Mouse (Mus musculus) embryonic facial prominence, embryonic 11.5 days (tissue): ENCODE results near the gene Tanc2. TPM values are rescaled to one million over a fixed set of nuclear protein-coding genes. Genes with fewer than 3 reads are reported as not detected.

Experiments
- ATAC-seq: fragments of 200-750 bp; cut with Nextera tagmentation; replicated peaks from 2 replicates; pipeline ENCODE4 v1.8.0; 2017; ENCODE audit warnings: low read depth; ENCODE audit not compliant: insufficient number of reproducible peaks, low FRiP score, low TSS enrichment
- DNase-seq: peaks from one replicate; pipeline ENCODE4 v3.0.0-alpha.2; 2015; ENCODE audit warnings: low spot score
- H3K27ac ChIP-seq: fragments of 300-500 bp; sonication (generic); replicated peaks from 2 replicates; pipeline ENCODE4 v1.5.1; 2014; ENCODE audit warnings: mild to moderate bottlenecking, low read depth, low read length, control low read depth
- H3K27me3 ChIP-seq: fragments of 300-500 bp; sonication (generic); 2 replicates; pipeline ENCODE4 v1.6.1; 2014; ENCODE audit warnings: mild to moderate bottlenecking, low read length, moderate library complexity, mixed read lengths; ENCODE audit not compliant: control insufficient read depth, insufficient read depth
- H3K36me3 ChIP-seq: fragments of 300-500 bp; sonication (generic); replicated peaks from 2 replicates; pipeline ENCODE4 v1.6.1; 2014; ENCODE audit warnings: low read depth, mild to moderate bottlenecking, low read length, moderate library complexity, mixed read lengths; ENCODE audit not compliant: control insufficient read depth, insufficient read depth
- H3K4me1 ChIP-seq: fragments of 300-500 bp; sonication (generic); 2 replicates; pipeline ENCODE4 v1.6.1; 2014; ENCODE audit warnings: low read length, mixed read lengths; ENCODE audit not compliant: control insufficient read depth, insufficient read depth
- H3K4me2 ChIP-seq: fragments of 300-500 bp; sonication (generic); 2 replicates; pipeline ENCODE4 v1.6.1; 2014; ENCODE audit warnings: low read depth, mild to moderate bottlenecking, control low read depth, low read length, moderate library complexity
- H3K4me3 ChIP-seq: fragments of 300-500 bp; sonication (generic); 2 replicates; pipeline ENCODE4 v1.5.1; 2014; ENCODE audit warnings: low read depth, low read length, control low read depth
- H3K9ac ChIP-seq: fragments of 300-500 bp; sonication (generic); replicated peaks from 2 replicates; pipeline ENCODE4 v1.6.1; 2014; ENCODE audit warnings: mild to moderate bottlenecking, control low read depth, low read length
- H3K9me3 ChIP-seq: fragments of 300-500 bp; sonication (generic); replicated peaks from 2 replicates; pipeline ENCODE4 v1.6.1; 2016; ENCODE audit warnings: mild to moderate bottlenecking, low read length, inconsistent platforms, mixed read lengths; ENCODE audit not compliant: control insufficient read depth
- WGBS: fragments of 180-500 bp; shearing (Covaris S2); extraction: QIAGEN DNeasy Blood & Tissue Kit; methylation state at CpG from one replicate; pipeline ENCODE4 v1.1.7; 2014; 5-methylcytosine and 5-hydroxymethylcytosine counted together
- polyA plus RNA-seq: library from polyadenylated mRNA; unstranded; fragments of >200 nt; fragmentation: Nextera tagmentation; extraction: Ambion mirVana; gene quantifications from 2 replicates; pipeline ENCODE4 v1.2.1, GENCODE M21; 2014

The Tanc2 gene
- polyA plus RNA-seq, 1 experiment from 2014 or later, result 12.1 TPM

- H3K36me3 ChIP-seq, result no peaks in the 10 kb centered on the region
- DNase-seq (no peak), ATAC-seq (no peak)
- no peak overlapping the region for H3K4me3 ChIP-seq
- no peak overlapping the region for H3K27ac ChIP-seq
- H3K4me1 ChIP-seq, result no peaks in the 10 kb centered on the region
- no peaks in the 10 kb centered on the region for H3K9me3 ChIP-seq
- WGBS, result 75% methylated on average over 4 of the region's 4 CpGs
- no peaks in the 10 kb centered on the region for H3K27me3 ChIP-seq
- no peak overlapping the region for H3K9ac ChIP-seq
- no peak overlapping the region for H3K4me2 ChIP-seq
These were observed 315.9 kb downstream of the Tanc2 start for GRCm38 (mm10) chr11:105905529-105906213.

- no peak overlapping the region for H3K4me2 ChIP-seq
- H3K4me3 ChIP-seq, result no peak overlapping the region
- no peaks in the 10 kb centered on the region for H3K9me3 ChIP-seq
- no peak overlapping the region for H3K27ac ChIP-seq
- WGBS, result 84% methylated on average over 1 of the region's 1 CpGs
- no peak overlapping the region for H3K9ac ChIP-seq
- H3K4me1 ChIP-seq, result no peaks in the 10 kb centered on the region
- DNase-seq (no peak), ATAC-seq (no peak)
- no peaks in the 10 kb centered on the region for H3K36me3 ChIP-seq
- no peaks in the 10 kb centered on the region for H3K27me3 ChIP-seq
These were observed 317.6 kb downstream of the Tanc2 start for GRCm38 (mm10) chr11:105907381-105907780.

- Histone ChIP-seq H3K9ac (no peak overlapping the region), H3K4me1 (no peaks in the 10 kb centered on the region), H3K4me3 (no peak overlapping the region), H3K36me3 (no peaks in the 10 kb centered on the region), H3K4me2 (no peak overlapping the region), H3K9me3 (no peaks in the 10 kb centered on the region), H3K27me3 (no peaks in the 10 kb centered on the region), H3K27ac (no peak overlapping the region)
- 86% methylated on average over 8 of the region's 8 CpGs for WGBS
- ATAC-seq (no peak), DNase-seq (no peak)
These were observed 319.1 kb downstream of the Tanc2 start for GRCm38 (mm10) chr11:105908926-105909325.

- Histone ChIP-seq H3K4me2 (no peak overlapping the region), H3K4me1 (no peaks in the 10 kb centered on the region), H3K27me3 (no peaks in the 10 kb centered on the region), H3K36me3 (no peaks in the 10 kb centered on the region), H3K4me3 (no peak overlapping the region), H3K27ac (no peak overlapping the region), H3K9me3 (no peaks in the 10 kb centered on the region), H3K9ac (no peak overlapping the region)
- DNase-seq (no peak), ATAC-seq (no peak)
- WGBS, result 72% methylated on average over 2 of the region's 2 CpGs
These were observed 319.8 kb downstream of the Tanc2 start for GRCm38 (mm10) chr11:105909617-105910016.

- no peak overlapping the region for H3K9ac ChIP-seq
- DNase-seq (no peak), ATAC-seq (no peak)
- no peak overlapping the region for H3K4me3 ChIP-seq
- no peaks in the 10 kb centered on the region for H3K4me1 ChIP-seq
- no peaks in the 10 kb centered on the region for H3K9me3 ChIP-seq
- H3K36me3 ChIP-seq, result no peaks in the 10 kb centered on the region
- H3K27ac ChIP-seq, result no peak overlapping the region
- no peaks in the 10 kb centered on the region for H3K27me3 ChIP-seq
- H3K4me2 ChIP-seq, result no peak overlapping the region
These were observed 321.4 kb downstream of the Tanc2 start for GRCm38 (mm10) chr11:105911149-105911548.

- Histone ChIP-seq H3K27me3 (no peaks in the 10 kb centered on the region), H3K4me1 (no peaks in the 10 kb centered on the region), H3K36me3 (no peaks in the 10 kb centered on the region), H3K9me3 (no peaks in the 10 kb centered on the region), H3K4me2 (no peak overlapping the region), H3K4me3 (no peak overlapping the region), H3K9ac (no peak overlapping the region), H3K27ac (no peak overlapping the region)
- peak; percentile 91 for DNase-seq
- ATAC-seq, result no peak
- 35% methylated on average over 4 of the region's 4 CpGs for WGBS
These were observed 322.0 kb downstream of the Tanc2 start for GRCm38 (mm10) chr11:105911592-105912375.

- ATAC-seq (no peak), DNase-seq (no peak)
- H3K4me3 ChIP-seq, result no peak overlapping the region
- no peak overlapping the region for H3K4me2 ChIP-seq
- 59% methylated on average over 5 of the region's 5 CpGs for WGBS
- H3K9me3 ChIP-seq, result no peaks in the 10 kb centered on the region
- H3K36me3 ChIP-seq, result no peaks in the 10 kb centered on the region
- no peak overlapping the region for H3K9ac ChIP-seq
- H3K27ac ChIP-seq, result no peak overlapping the region
- H3K4me1 ChIP-seq, result no peaks in the 10 kb centered on the region
- no peaks in the 10 kb centered on the region for H3K27me3 ChIP-seq
These were observed 323.8 kb downstream of the Tanc2 start for GRCm38 (mm10) chr11:105913580-105913979.

- ATAC-seq (no peak), DNase-seq (no peak)
- H3K9me3 ChIP-seq, result no peaks in the 10 kb centered on the region
- H3K4me3 ChIP-seq, result no peak overlapping the region
- WGBS, result 86% methylated on average over 3 of the region's 3 CpGs
- no peak overlapping the region for H3K4me2 ChIP-seq
- no peak overlapping the region for H3K27ac ChIP-seq
- no peaks in the 10 kb centered on the region; the same call in 1 of the 2 replicates for H3K36me3 ChIP-seq
- no peaks in the 10 kb centered on the region for H3K27me3 ChIP-seq
- H3K9ac ChIP-seq, result no peak overlapping the region
- H3K4me1 ChIP-seq, result no peaks in the 10 kb centered on the region
These were observed 330.5 kb downstream of the Tanc2 start for GRCm38 (mm10) chr11:105920098-105920785.
